Mouse (Mus musculus): ENCODE data around the gene 1700001L19Rik. TPM values are rescaled to one million over a fixed set of nuclear protein-coding genes. Genes with fewer than 3 reads are reported as not detected.

1700001L19Rik gene
- total and polyA plus RNA-seq, 2 experiments = not detected

GRCm38 (mm10) chr13:68572966-68573913 lies 24.0 kb upstream of the 1700001L19Rik start:
- peaks cover 16% of the 10 kb centered on the region; the same call in 1 of the 2 replicates for H3K36me3 ChIP-seq (ENCODE audit: control insufficient read depth, insufficient read depth, low read length)
- H3K4me3 ChIP-seq (ENCODE audit: insufficient read depth, low read depth, low read length) = no peak overlapping the region
- H3K9ac ChIP-seq (ENCODE audit: low read depth, low read length) = no peak overlapping the region
- TF ChIP-seq CTCF (IDR thresholded peaks at IDR 0.05; ENCODE audit: low read depth, low read length) (no peak), POLR2A (IDR thresholded peaks at IDR 0.05; ENCODE audit: extremely low read depth, insufficient read depth, low read length) (no peak)
- no peak for DNase-seq (ENCODE audit: extremely low read depth, low read depth, low spot score)
- H3K4me1 ChIP-seq (ENCODE audit: control insufficient read depth, insufficient read depth, low read length) = no peaks in the 10 kb centered on the region
- no peak overlapping the region for H3K27ac ChIP-seq (replicated peaks; ENCODE audit: insufficient read depth, low read depth, low read length)
- WGBS = 84% methylated on average over 10 of the region's 10 CpGs
- H3K27me3 ChIP-seq (ENCODE audit: control insufficient read depth, insufficient read depth, low read length) = no peaks in the 10 kb centered on the region
- H3K79me2 ChIP-seq (ENCODE audit: control insufficient read depth, insufficient read depth, low read length) = no peaks in the 10 kb centered on the region

- Histone ChIP-seq H3K4me3 (ENCODE audit: insufficient read depth, low read depth, low read length) (no peak overlapping the region), H3K79me2 (ENCODE audit: control insufficient read depth, insufficient read depth, low read length) (no peaks in the 10 kb centered on the region), H3K27me3 (ENCODE audit: control insufficient read depth, insufficient read depth, low read length) (no peaks in the 10 kb centered on the region), H3K36me3 (ENCODE audit: control insufficient read depth, insufficient read depth, low read length) (peaks cover 10% of the 10 kb centered on the region; the same call in 1 of the 2 replicates), H3K27ac (replicated peaks; ENCODE audit: insufficient read depth, low read depth, low read length) (no peak overlapping the region), H3K4me1 (ENCODE audit: control insufficient read depth, insufficient read depth, low read length) (no peaks in the 10 kb centered on the region), H3K9ac (ENCODE audit: low read depth, low read length) (no peak overlapping the region)
- DNase-seq (ENCODE audit: extremely low read depth, low read depth, low spot score) = no peak
- TF ChIP-seq POLR2A (IDR thresholded peaks at IDR 0.05; ENCODE audit: extremely low read depth, insufficient read depth, low read length) = no peak
- TF ChIP-seq CTCF (IDR thresholded peaks at IDR 0.05; ENCODE audit: low read depth, low read length) = no peak
- WGBS = 84% methylated on average over 4 of the region's 4 CpGs
These were observed 22.8 kb upstream of the 1700001L19Rik start for GRCm38 (mm10) chr13:68574398-68574797.

GRCm38 (mm10) chr13:68577945-68578344 lies 19.3 kb upstream of the 1700001L19Rik start:
- no peak overlapping the region for H3K27ac ChIP-seq (replicated peaks; ENCODE audit: insufficient read depth, low read depth, low read length)
- WGBS = 27% methylated on average over 7 of the region's 7 CpGs
- H3K9ac ChIP-seq (ENCODE audit: low read depth, low read length) = no peak overlapping the region
- peak; percentile 90 for DNase-seq (ENCODE audit: extremely low read depth, low read depth, low spot score)
- peaks cover 7% of the 10 kb centered on the region; the same call in 1 of the 2 replicates for H3K36me3 ChIP-seq (ENCODE audit: control insufficient read depth, insufficient read depth, low read length)
- no peak overlapping the region for H3K4me3 ChIP-seq (ENCODE audit: insufficient read depth, low read depth, low read length)
- H3K79me2 ChIP-seq (ENCODE audit: control insufficient read depth, insufficient read depth, low read length) = peaks cover 3% of the 10 kb centered on the region; the same call in 1 of the 2 replicates
- H3K4me1 ChIP-seq (ENCODE audit: control insufficient read depth, insufficient read depth, low read length) = peaks cover 3% of the 10 kb centered on the region
- no peaks in the 10 kb centered on the region for H3K27me3 ChIP-seq (ENCODE audit: control insufficient read depth, insufficient read depth, low read length)
- TF ChIP-seq POLR2A (IDR thresholded peaks at IDR 0.05; ENCODE audit: extremely low read depth, insufficient read depth, low read length) (no peak), CTCF (IDR thresholded peaks at IDR 0.05; ENCODE audit: low read depth, low read length) (no peak)

DNA sequence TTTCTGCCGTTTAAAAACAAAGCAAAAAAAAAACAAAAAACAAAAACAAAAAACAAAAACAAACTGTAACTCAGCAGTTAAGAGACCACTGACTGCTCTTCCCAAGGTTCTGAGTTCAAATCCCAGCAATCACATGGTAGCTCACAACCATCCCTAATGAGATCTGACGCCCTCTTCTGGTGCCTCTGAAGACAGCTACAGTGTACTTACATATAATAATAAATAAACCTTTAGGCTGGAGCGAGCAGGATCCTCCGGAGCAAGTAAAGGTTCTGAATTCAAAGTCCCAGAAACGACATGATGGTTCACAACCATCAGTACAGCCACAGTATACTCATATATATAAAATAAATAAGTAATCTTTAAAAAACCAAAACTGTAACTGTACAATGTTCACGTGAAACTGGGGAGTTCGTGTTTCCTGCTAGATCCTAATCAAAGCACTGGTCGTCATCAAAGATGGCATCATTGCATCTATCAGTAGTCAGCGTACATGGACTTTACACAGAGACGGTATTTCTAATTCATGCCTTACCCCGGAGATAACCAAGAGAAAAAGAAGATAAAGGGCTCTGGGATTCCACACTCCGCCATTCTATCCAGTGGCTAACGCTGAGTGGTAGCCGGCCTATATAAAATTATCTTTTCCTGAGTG lies 16.0 kb upstream of the 1700001L19Rik start:
- peak overlapping the region; percentile 13 for H3K27ac ChIP-seq (replicated peaks; ENCODE audit: insufficient read depth, low read depth, low read length)
- H3K4me1 ChIP-seq (ENCODE audit: control insufficient read depth, insufficient read depth, low read length) = peaks cover 3% of the 10 kb centered on the region
- peak overlapping the region; percentile 82 for H3K4me3 ChIP-seq (ENCODE audit: insufficient read depth, low read depth, low read length)
- WGBS = 24% methylated on average over 14 of the region's 14 CpGs
- no peaks in the 10 kb centered on the region for H3K27me3 ChIP-seq (ENCODE audit: control insufficient read depth, insufficient read depth, low read length)
- peaks cover 9% of the 10 kb centered on the region for H3K36me3 ChIP-seq (ENCODE audit: control insufficient read depth, insufficient read depth, low read length)
- no peak for TF ChIP-seq POLR2A (IDR thresholded peaks at IDR 0.05; ENCODE audit: extremely low read depth, insufficient read depth, low read length)
- no peak for TF ChIP-seq CTCF (IDR thresholded peaks at IDR 0.05; ENCODE audit: low read depth, low read length)
- peaks cover 3% of the 10 kb centered on the region; the same call in 1 of the 2 replicates for H3K79me2 ChIP-seq (ENCODE audit: control insufficient read depth, insufficient read depth, low read length)
- peak overlapping the region; percentile 72; the same call in 1 of the 2 replicates for H3K9ac ChIP-seq (ENCODE audit: low read depth, low read length)
- peak; percentile 15 for DNase-seq (ENCODE audit: extremely low read depth, low read depth, low spot score)

DNA sequence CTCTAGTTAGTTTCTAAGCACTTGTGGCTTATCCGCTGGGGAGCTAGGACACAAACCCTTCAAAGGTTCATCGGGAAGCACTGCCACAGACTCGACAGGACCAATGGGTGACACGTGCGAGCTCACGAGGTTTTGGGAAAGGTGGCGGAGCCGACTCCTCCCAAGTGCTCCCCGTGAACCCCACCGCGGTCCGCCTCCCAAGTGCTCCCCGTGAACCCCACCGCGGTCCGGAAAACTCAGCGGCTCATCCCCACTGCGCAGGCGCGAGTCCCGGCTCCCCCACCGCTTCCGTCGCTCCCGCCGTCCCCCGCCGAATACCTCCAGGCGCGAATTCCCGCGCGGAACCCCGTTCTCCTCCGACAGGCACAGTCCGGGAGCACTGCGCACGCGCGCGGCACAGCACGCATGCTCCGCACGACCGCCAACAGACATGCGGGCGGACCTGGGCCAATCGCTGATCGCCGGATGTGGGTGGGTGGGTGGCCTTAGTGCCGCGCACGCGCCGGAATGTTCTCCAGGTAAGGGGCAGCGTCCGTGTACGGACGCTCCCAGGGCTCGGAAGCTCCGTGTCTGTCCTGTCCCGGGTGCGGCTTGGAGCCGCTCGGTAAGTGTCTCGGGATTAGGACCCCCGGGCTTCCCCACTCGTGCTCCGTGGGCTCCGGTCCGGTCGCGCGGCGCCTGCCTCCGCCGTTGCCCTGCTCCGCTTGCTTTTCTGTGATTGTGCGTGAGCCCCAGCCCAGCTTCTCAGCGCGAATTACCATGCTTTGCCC lies 15.3 kb upstream of the 1700001L19Rik start, which contains the start of the genes Mtrr and Fastkd3:
Mtrr (minus strand) TSS at position 403 of the 770 bp plus-strand sequence.
Fastkd3 (plus strand) TSS at position 488 of the 770 bp plus-strand sequence.
- Histone ChIP-seq H3K4me1 (ENCODE audit: control insufficient read depth, insufficient read depth, low read length) (peaks cover 3% of the 10 kb centered on the region), H3K36me3 (ENCODE audit: control insufficient read depth, insufficient read depth, low read length) (peaks cover 12% of the 10 kb centered on the region), H3K9ac (ENCODE audit: low read depth, low read length) (peak within 1 kb of the TSS; percentile 81), H3K79me2 (ENCODE audit: control insufficient read depth, insufficient read depth, low read length) (peaks cover 3% of the 10 kb centered on the region; the same call in 1 of the 2 replicates), H3K4me3 (ENCODE audit: insufficient read depth, low read depth, low read length) (peak within 1 kb of the TSS; percentile 82), H3K27ac (replicated peaks; ENCODE audit: insufficient read depth, low read depth, low read length) (peak within 1 kb of the TSS; percentile 52), H3K27me3 (ENCODE audit: control insufficient read depth, insufficient read depth, low read length) (no peaks in the 10 kb centered on the region)
- TF ChIP-seq CTCF (IDR thresholded peaks at IDR 0.05; ENCODE audit: low read depth, low read length) = no peak
- TF ChIP-seq POLR2A (IDR thresholded peaks at IDR 0.05; ENCODE audit: extremely low read depth, insufficient read depth, low read length) = peak; percentile 76
- peak; percentile 85 for DNase-seq (ENCODE audit: extremely low read depth, low read depth, low spot score)
- under 1% methylated on average over 81 of the region's 81 CpGs for WGBS
